Mouse (Mus musculus): ENCODE data around the gene Myo16.

The Myo16 gene

GRCm38 (mm10) chr8:10565231-10566029 is 411.7 kb downstream of the Myo16 start:
- DNase-seq, result no peak

GRCm38 (mm10) chr8:10568448-10568847 is 414.7 kb downstream of the Myo16 start:
- no peak for DNase-seq

- peak; percentile 62 for DNase-seq
Observed at GRCm38 (mm10) chr8:10574096-10574495, 420.4 kb downstream of the Myo16 start.

GRCm38 (mm10) chr8:10575244-10575643 is 421.5 kb downstream of the Myo16 start:
- DNase-seq, result no peak

- no peak for DNase-seq
Observed at GRCm38 (mm10) chr8:10586956-10587744, 433.4 kb downstream of the Myo16 start.

- DNase-seq, result no peak
Observed at GRCm38 (mm10) chr8:10589422-10589933, 435.8 kb downstream of the Myo16 start.

- no peak for DNase-seq
Observed at GRCm38 (mm10) chr8:10592917-10593316, 439.2 kb downstream of the Myo16 start.

GRCm38 (mm10) chr8:10596353-10596752 is 442.6 kb downstream of the Myo16 start:
- no peak for DNase-seq

- DNase-seq, result no peak
Observed at GRCm38 (mm10) chr8:10597595-10597994, 443.9 kb downstream of the Myo16 start.

GRCm38 (mm10) chr8:10598889-10599288 is 445.2 kb downstream of the Myo16 start:
- DNase-seq, result no peak

- no peak for DNase-seq
Observed at GRCm38 (mm10) chr8:10606028-10606815, 452.5 kb downstream of the Myo16 start.

GRCm38 (mm10) chr8:10606816-10607209 is 453.1 kb downstream of the Myo16 start:
- DNase-seq, result no peak

GRCm38 (mm10) chr8:10611636-10612035 is 457.9 kb downstream of the Myo16 start:
- no peak for DNase-seq

GRCm38 (mm10) chr8:10613371-10613770 is 459.7 kb downstream of the Myo16 start:
- DNase-seq, result no peak

- DNase-seq, result no peak
Observed at GRCm38 (mm10) chr8:10619689-10620088, 466.0 kb downstream of the Myo16 start.

GRCm38 (mm10) chr8:10625262-10625661 is 471.6 kb downstream of the Myo16 start:
- DNase-seq, result no peak

- no peak for DNase-seq
Observed at GRCm38 (mm10) chr8:10628725-10629124, 475.0 kb downstream of the Myo16 start.

- no peak for DNase-seq
Observed at GRCm38 (mm10) chr8:10629862-10630261, 476.2 kb downstream of the Myo16 start.

- DNase-seq, result no peak
Observed at GRCm38 (mm10) chr8:10631006-10631405, 477.3 kb downstream of the Myo16 start.

GRCm38 (mm10) chr8:10632603-10633002 is 478.9 kb downstream of the Myo16 start:
- DNase-seq, result no peak

GRCm38 (mm10) chr8:10633360-10634140 is 479.8 kb downstream of the Myo16 start:
- no peak for DNase-seq

- DNase-seq, result peak; percentile 4
Observed at GRCm38 (mm10) chr8:10634421-10634820, 480.7 kb downstream of the Myo16 start.

Measured in cerebellum, adult 8-10 months (tissue).